Mouse (Mus musculus): ENCODE data around the gene Emid1. TPM values are rescaled to one million over a fixed set of nuclear protein-coding genes. Genes with fewer than 3 reads are reported as not detected.
A peak's percentile ranks its signal among the peaks of the same experiment; 100 is the strongest.

Emid1 gene
- polyA plus RNA-seq (2015; fragmentation: Nextera tagmentation; extraction: Ambion mirVana): 8.0 and 10.6 TPM in 2 replicates

GRCm38 (mm10) chr11:5151680-5152337 is at the start of gene Emid1:
Gene Emid1 (minus strand): TSS chr11:5152257.
- Histone ChIP-seq H3K9me3 (replicated peaks; ENCODE audit: control insufficient read depth, low read length) (no peaks in the 10 kb centered on the region), H3K9ac (ENCODE audit: low read length) (peak within 1 kb of the TSS; percentile 77), H3K4me3 (ENCODE audit: low read length) (peak within 1 kb of the TSS; percentile 59), H3K27me3 (ENCODE audit: control insufficient read depth, insufficient read depth, low read length) (peaks cover 5% of the 10 kb centered on the region; the same call in 1 of the 2 replicates), H3K4me1 (ENCODE audit: control insufficient read depth, insufficient read depth, low read length) (peaks cover 17% of the 10 kb centered on the region), H3K36me3 (ENCODE audit: control insufficient read depth, insufficient read depth) (no peaks in the 10 kb centered on the region), H3K27ac (ENCODE audit: low read length) (no peak within 1 kb of the TSS), H3K4me2 (ENCODE audit: low read depth, low read length) (peak within 1 kb of the TSS; percentile 88)
- 1% methylated on average over 49 of the region's 53 CpGs for WGBS
- ATAC-seq (replicated peaks; ENCODE audit: extremely low read depth, insufficient read depth, low FRiP score): peak; percentile 43; the same call in 1 of the 2 replicates

- no peak for ATAC-seq (replicated peaks; ENCODE audit: extremely low read depth, insufficient read depth, low FRiP score)
- no peak overlapping the region for H3K9ac ChIP-seq (ENCODE audit: low read length)
- 0 out of 2 replicates have a peak, but pooled peaks cover 3% of the 10 kb centered on the region for H3K4me1 ChIP-seq (ENCODE audit: control insufficient read depth, insufficient read depth, low read length)
- WGBS: 72% methylated on average over 2 of the region's 2 CpGs
- H3K36me3 ChIP-seq (ENCODE audit: control insufficient read depth, insufficient read depth): peaks cover 36% of the 10 kb centered on the region
- H3K27me3 ChIP-seq (ENCODE audit: control insufficient read depth, insufficient read depth, low read length): no peaks in the 10 kb centered on the region
- H3K4me3 ChIP-seq (ENCODE audit: low read length): no peak overlapping the region
- H3K9me3 ChIP-seq (replicated peaks; ENCODE audit: control insufficient read depth, low read length): no peaks in the 10 kb centered on the region
- no peak overlapping the region for H3K4me2 ChIP-seq (ENCODE audit: low read depth, low read length)
- H3K27ac ChIP-seq (ENCODE audit: low read length): no peak overlapping the region
Measured at GRCm38 (mm10) chr11:5199879-5200278, 47.8 kb upstream of the Emid1 start.

- Histone ChIP-seq H3K9me3 (replicated peaks; ENCODE audit: control insufficient read depth, low read length) (no peaks in the 10 kb centered on the region), H3K9ac (ENCODE audit: low read length) (no peak overlapping the region), H3K27ac (ENCODE audit: low read length) (no peak overlapping the region), H3K4me2 (ENCODE audit: low read depth, low read length) (no peak overlapping the region), H3K36me3 (ENCODE audit: control insufficient read depth, insufficient read depth) (peaks cover 31% of the 10 kb centered on the region), H3K4me3 (ENCODE audit: low read length) (no peak overlapping the region), H3K4me1 (ENCODE audit: control insufficient read depth, insufficient read depth, low read length) (peaks cover 24% of the 10 kb centered on the region), H3K27me3 (ENCODE audit: control insufficient read depth, insufficient read depth, low read length) (no peaks in the 10 kb centered on the region)
- 56% methylated on average over 5 of the region's 5 CpGs for WGBS
- no peak for ATAC-seq (replicated peaks; ENCODE audit: extremely low read depth, insufficient read depth, low FRiP score)
Measured at GRCm38 (mm10) chr11:5197068-5197467, 45.0 kb upstream of the Emid1 start.

GRCm38 (mm10) chr11:5196583-5196982 is 44.5 kb upstream of the Emid1 start:
- peaks cover 31% of the 10 kb centered on the region for H3K36me3 ChIP-seq (ENCODE audit: control insufficient read depth, insufficient read depth)
- WGBS: 72% methylated on average over 7 of the region's 7 CpGs
- H3K4me2 ChIP-seq (ENCODE audit: low read depth, low read length): no peak overlapping the region
- ATAC-seq (replicated peaks; ENCODE audit: extremely low read depth, insufficient read depth, low FRiP score): no peak
- H3K4me1 ChIP-seq (ENCODE audit: control insufficient read depth, insufficient read depth, low read length): peaks cover 28% of the 10 kb centered on the region
- H3K9ac ChIP-seq (ENCODE audit: low read length): no peak overlapping the region
- H3K27ac ChIP-seq (ENCODE audit: low read length): no peak overlapping the region
- H3K27me3 ChIP-seq (ENCODE audit: control insufficient read depth, insufficient read depth, low read length): no peaks in the 10 kb centered on the region
- H3K4me3 ChIP-seq (ENCODE audit: low read length): no peak overlapping the region
- no peaks in the 10 kb centered on the region for H3K9me3 ChIP-seq (replicated peaks; ENCODE audit: control insufficient read depth, low read length)

- Histone ChIP-seq H3K9me3 (replicated peaks; ENCODE audit: control insufficient read depth, low read length) (no peaks in the 10 kb centered on the region), H3K4me2 (ENCODE audit: low read depth, low read length) (no peak overlapping the region), H3K9ac (ENCODE audit: low read length) (peak overlapping the region; percentile 11; the same call in 1 of the 2 replicates), H3K4me1 (ENCODE audit: control insufficient read depth, insufficient read depth, low read length) (peaks cover 38% of the 10 kb centered on the region), H3K27ac (ENCODE audit: low read length) (peak overlapping the region; percentile 37; the same call in 1 of the 2 replicates), H3K36me3 (ENCODE audit: control insufficient read depth, insufficient read depth) (peaks cover 21% of the 10 kb centered on the region), H3K4me3 (ENCODE audit: low read length) (no peak overlapping the region), H3K27me3 (ENCODE audit: control insufficient read depth, insufficient read depth, low read length) (no peaks in the 10 kb centered on the region)
- ATAC-seq (replicated peaks; ENCODE audit: extremely low read depth, insufficient read depth, low FRiP score): 0 out of 2 replicates have a peak, but pooled peaks have one; percentile 42
- WGBS: 17% methylated on average over 1 of the region's 1 CpGs
Measured at GRCm38 (mm10) chr11:5193576-5193881, 41.5 kb upstream of the Emid1 start.

GRCm38 (mm10) chr11:5192840-5193575 is 41.0 kb upstream of the Emid1 start:
- no peak overlapping the region for H3K4me2 ChIP-seq (ENCODE audit: low read depth, low read length)
- peaks cover 38% of the 10 kb centered on the region for H3K4me1 ChIP-seq (ENCODE audit: control insufficient read depth, insufficient read depth, low read length)
- no peaks in the 10 kb centered on the region for H3K27me3 ChIP-seq (ENCODE audit: control insufficient read depth, insufficient read depth, low read length)
- H3K9ac ChIP-seq (ENCODE audit: low read length): 0 out of 2 replicates have a peak overlapping the region, but pooled peaks have one; percentile 11
- peak overlapping the region; percentile 37; the same call in 1 of the 2 replicates for H3K27ac ChIP-seq (ENCODE audit: low read length)
- no peak for ATAC-seq (replicated peaks; ENCODE audit: extremely low read depth, insufficient read depth, low FRiP score)
- WGBS: 60% methylated on average over 8 of the region's 8 CpGs
- peaks cover 17% of the 10 kb centered on the region for H3K36me3 ChIP-seq (ENCODE audit: control insufficient read depth, insufficient read depth)
- H3K9me3 ChIP-seq (replicated peaks; ENCODE audit: control insufficient read depth, low read length): no peaks in the 10 kb centered on the region
- H3K4me3 ChIP-seq (ENCODE audit: low read length): no peak overlapping the region

GRCm38 (mm10) chr11:5192084-5192516 is 40.0 kb upstream of the Emid1 start:
- Histone ChIP-seq H3K4me1 (ENCODE audit: control insufficient read depth, insufficient read depth, low read length) (peaks cover 38% of the 10 kb centered on the region), H3K27ac (ENCODE audit: low read length) (peak overlapping the region; percentile 20; the same call in 1 of the 2 replicates), H3K9ac (ENCODE audit: low read length) (0 out of 2 replicates have a peak overlapping the region, but pooled peaks have one; percentile 3), H3K9me3 (replicated peaks; ENCODE audit: control insufficient read depth, low read length) (no peaks in the 10 kb centered on the region), H3K36me3 (ENCODE audit: control insufficient read depth, insufficient read depth) (peaks cover 16% of the 10 kb centered on the region; the same call in 1 of the 2 replicates), H3K4me2 (ENCODE audit: low read depth, low read length) (no peak overlapping the region), H3K4me3 (ENCODE audit: low read length) (no peak overlapping the region), H3K27me3 (ENCODE audit: control insufficient read depth, insufficient read depth, low read length) (no peaks in the 10 kb centered on the region)
- WGBS: 28% methylated on average over 9 of the region's 9 CpGs
- peak; percentile 50 for ATAC-seq (replicated peaks; ENCODE audit: extremely low read depth, insufficient read depth, low FRiP score)

- Histone ChIP-seq H3K4me1 (ENCODE audit: control insufficient read depth, insufficient read depth, low read length) (peaks cover 36% of the 10 kb centered on the region), H3K36me3 (ENCODE audit: control insufficient read depth, insufficient read depth) (0 out of 2 replicates have a peak, but pooled peaks cover under 1% of the 10 kb centered on the region), H3K4me2 (ENCODE audit: low read depth, low read length) (no peak overlapping the region), H3K9me3 (replicated peaks; ENCODE audit: control insufficient read depth, low read length) (no peaks in the 10 kb centered on the region), H3K4me3 (ENCODE audit: low read length) (no peak overlapping the region), H3K27ac (ENCODE audit: low read length) (no peak overlapping the region), H3K9ac (ENCODE audit: low read length) (0 out of 2 replicates have a peak overlapping the region, but pooled peaks have one; percentile 10), H3K27me3 (ENCODE audit: control insufficient read depth, insufficient read depth, low read length) (no peaks in the 10 kb centered on the region)
- WGBS: 52% methylated on average over 9 of the region's 9 CpGs
- ATAC-seq (replicated peaks; ENCODE audit: extremely low read depth, insufficient read depth, low FRiP score): no peak
Measured at GRCm38 (mm10) chr11:5189239-5189933, 37.3 kb upstream of the Emid1 start.

Measured in heart, embryonic 16.5 days (tissue).